Mouse (Mus musculus) thymus, postnatal 25 days (tissue): ENCODE results near the gene Slc38a4.

ENCODE experiments used
- DNase-seq: peaks from one replicate; pipeline ENCODE4 v3.0.0; 2022

The Slc38a4 gene

DNA sequence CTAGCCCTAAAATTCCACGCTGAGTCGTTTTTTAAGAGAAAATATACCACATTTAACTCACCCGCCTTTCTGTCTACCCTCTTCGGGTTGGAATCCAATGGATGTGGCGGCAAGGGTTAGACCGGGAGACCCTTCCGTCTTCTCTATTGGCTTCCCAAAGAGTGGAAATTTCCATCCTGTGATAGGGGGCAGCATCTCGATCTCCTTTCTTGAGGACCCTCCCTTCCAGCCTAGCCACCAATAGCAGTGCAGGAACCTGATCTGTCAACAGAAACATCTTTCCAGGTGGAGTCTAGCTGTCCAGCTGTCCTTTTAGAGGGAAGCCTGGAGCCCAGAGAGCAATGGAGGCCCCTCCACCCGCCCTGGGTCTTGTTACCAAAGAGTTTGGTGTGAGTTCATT lies at the start of gene Slc38a4:
TSS of gene Slc38a4 (minus strand) at position 163 of the 400 bp plus-strand sequence.
- no peak for DNase-seq

- DNase-seq: no peak
Observed at GRCm38 (mm10) chr15:97104889-97105391, 49.2 kb upstream of the Slc38a4 start.

- no peak for DNase-seq
Observed at GRCm38 (mm10) chr15:97104048-97104447, 48.3 kb upstream of the Slc38a4 start.

DNA sequence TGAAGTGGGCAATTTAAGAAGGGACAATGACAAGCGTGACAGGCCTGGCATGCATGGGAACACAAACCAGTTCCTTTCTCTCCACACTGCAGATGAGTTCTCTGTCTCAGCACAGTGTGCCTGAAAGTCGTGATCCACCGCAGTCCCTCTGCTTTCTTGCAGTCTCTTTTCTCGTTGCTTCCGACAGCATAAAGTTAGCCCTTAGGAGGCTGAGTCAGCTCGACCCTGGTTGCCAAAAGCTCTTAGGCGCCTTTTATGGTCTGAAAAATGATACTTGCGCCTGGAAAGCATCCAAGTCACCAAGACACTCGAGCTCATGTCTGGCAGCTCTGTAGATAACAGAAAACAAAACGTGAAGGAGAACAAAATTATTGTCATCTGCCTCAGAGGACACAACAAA lies 47.1 kb upstream of the Slc38a4 start:
- DNase-seq: no peak

GRCm38 (mm10) chr15:97102181-97102580 lies 46.4 kb upstream of the Slc38a4 start:
- DNase-seq: no peak

DNA sequence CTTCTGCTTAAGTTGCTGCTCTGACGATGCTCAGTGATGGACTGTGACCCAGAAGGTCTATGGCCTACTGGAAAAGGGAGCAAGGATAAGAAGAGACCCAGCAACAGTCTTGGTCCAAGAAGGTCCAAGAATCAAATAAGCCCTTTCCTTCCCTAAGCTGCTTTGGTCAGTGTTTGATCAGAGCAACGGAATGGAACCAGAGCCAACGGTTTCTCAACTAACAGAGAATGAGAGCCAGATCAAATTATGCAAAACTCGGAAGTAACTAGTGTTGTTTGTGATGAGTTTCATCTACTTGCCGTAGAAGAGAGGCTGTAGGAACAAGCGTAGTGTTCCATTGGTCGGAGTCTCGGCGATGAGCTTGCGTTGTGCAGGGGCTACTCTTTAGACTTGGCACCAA lies 43.3 kb upstream of the Slc38a4 start:
- DNase-seq: no peak

- no peak for DNase-seq
Observed at GRCm38 (mm10) chr15:97097548-97097947, 41.8 kb upstream of the Slc38a4 start.

- DNase-seq: no peak
Observed at GRCm38 (mm10) chr15:97089526-97089925, 33.8 kb upstream of the Slc38a4 start.

- no peak for DNase-seq
Observed at GRCm38 (mm10) chr15:97085833-97086232, 30.1 kb upstream of the Slc38a4 start.

DNA sequence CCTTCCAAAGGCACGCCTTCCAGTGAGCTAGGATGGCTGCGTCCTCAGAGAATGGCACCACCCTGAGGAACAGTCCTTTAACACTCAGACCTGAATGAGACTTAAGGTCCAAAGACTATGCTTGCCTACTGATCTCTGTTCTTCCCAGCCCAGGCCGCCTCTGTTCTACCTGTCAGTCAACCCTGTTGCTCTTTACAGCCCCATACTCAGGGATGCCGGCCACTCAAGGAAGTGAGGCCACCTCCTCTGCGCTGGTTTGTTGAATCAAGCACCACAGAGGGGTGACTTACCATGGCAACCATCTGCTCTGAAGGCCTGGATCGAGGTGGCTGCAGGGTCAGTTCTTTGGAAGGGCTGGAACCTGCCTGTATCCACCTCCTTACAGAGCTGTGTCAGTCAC lies 21.9 kb upstream of the Slc38a4 start:
- no peak for DNase-seq

DNA sequence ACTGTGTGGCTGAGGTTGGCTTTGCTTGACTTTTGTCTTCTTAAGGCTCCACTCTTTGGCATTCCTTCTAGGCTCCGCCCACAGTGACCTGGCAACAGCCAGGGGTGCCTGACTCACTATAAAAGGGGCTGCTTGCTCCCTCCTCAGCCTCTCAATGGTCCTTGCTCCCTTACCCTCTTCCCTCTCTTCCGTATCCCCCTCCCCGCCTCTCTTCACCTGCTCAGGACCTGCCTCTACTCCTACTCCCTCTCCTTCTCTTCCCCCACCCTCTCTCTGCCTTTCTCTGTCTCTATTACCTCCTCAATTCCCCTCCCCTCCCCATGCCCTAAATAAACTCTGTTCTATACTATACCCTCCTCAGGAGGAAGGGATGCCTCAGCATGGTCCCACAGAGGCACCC lies 20.3 kb upstream of the Slc38a4 start:
- DNase-seq: no peak

GRCm38 (mm10) chr15:97075240-97075639 lies 19.5 kb upstream of the Slc38a4 start:
- DNase-seq: no peak

- no peak for DNase-seq
Observed at GRCm38 (mm10) chr15:97072859-97073826, 17.4 kb upstream of the Slc38a4 start.

GRCm38 (mm10) chr15:97067340-97068136 lies 11.8 kb upstream of the Slc38a4 start:
- no peak for DNase-seq

- no peak for DNase-seq
Observed at GRCm38 (mm10) chr15:97066937-97067336, 11.2 kb upstream of the Slc38a4 start.

DNA sequence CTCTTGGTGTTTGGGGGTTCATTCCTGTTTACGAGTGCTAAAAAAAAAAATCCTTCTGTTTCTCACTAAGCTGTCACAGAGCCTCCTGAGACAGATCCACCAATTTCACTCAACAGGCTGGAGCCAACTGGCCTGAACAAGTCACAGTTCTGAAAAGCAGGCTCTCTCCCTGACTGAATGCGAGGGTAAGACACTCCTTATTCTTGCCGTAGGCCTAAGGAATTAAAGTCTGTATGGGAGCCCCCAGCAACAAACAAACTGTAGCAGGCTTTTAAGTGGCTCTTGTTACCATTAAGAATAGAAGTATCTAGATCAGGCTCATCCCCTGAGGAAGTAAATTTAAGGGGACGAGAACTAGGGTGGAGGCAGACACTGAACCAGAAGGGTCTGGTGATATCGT lies 7.5 kb upstream of the Slc38a4 start:
- no peak for DNase-seq

- DNase-seq: no peak
Observed at GRCm38 (mm10) chr15:97060973-97061372, 5.2 kb upstream of the Slc38a4 start.

GRCm38 (mm10) chr15:97060571-97060970 lies 4.8 kb upstream of the Slc38a4 start:
- no peak for DNase-seq

DNA sequence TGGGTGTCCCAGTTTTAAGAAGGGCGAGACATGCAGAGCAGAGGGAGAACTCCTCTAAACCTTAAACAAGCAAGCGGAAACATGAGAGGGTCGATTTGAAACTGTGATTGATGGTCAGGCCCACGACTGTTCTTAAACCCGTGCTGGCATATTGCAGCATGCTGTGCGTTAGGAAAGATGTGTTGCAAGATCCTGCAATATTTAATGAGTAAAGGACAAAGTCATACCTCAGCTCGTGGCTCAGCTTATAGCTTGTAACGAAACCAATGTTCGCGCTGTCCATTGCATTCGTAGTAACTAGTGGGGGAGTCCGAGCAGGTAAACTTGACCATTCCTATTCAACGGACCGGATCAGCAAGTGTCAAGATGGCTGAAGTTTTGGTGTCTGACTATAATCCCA lies 4.3 kb upstream of the Slc38a4 start:
- DNase-seq: no peak

GRCm38 (mm10) chr15:97059071-97060041 lies 3.6 kb upstream of the Slc38a4 start:
- no peak for DNase-seq

- DNase-seq: no peak
Observed at GRCm38 (mm10) chr15:97054767-97055489, 828 bp downstream of the Slc38a4 start.

GRCm38 (mm10) chr15:97054131-97054530 lies 1.6 kb downstream of the Slc38a4 start:
- DNase-seq: no peak
